Mouse (Mus musculus): ENCODE measurements at regions not wholly inside any gene's neighbourhood (a gene's known extent, or its start where the extent isn't known, plus 50 kb on each side); places are given as distances from the start of the nearest gene placed in this dataset.

DNA sequence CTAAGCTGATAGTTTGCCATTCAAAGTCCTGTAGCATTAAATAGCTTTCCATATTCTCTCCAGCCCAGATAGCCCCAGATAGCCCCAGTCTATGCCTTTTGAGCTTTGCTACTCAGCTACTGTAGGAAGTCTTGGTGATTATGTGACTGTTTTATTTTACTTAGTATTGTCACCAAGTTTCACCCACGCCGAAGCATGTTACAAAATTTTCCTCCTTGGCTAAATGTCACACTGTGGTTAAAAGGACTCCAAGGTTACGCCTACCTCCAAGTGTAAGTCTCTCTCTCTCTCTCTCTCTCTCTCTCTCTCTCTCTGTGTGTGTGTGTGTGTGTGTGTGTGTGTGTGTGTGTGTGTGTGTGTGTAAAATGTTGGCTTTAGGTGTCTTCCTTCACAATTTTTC is 270.2 kb upstream of the Rnaseh2b start:
- H3K4me1 ChIP-seq (replicated peaks; ENCODE audit: low read depth, low read length), result no peaks in the 10 kb centered on the region
- peaks cover 3% of the 10 kb centered on the region; the same call in 1 of the 2 replicates for H3K27me3 ChIP-seq (ENCODE audit: insufficient read depth, low read length)
- TF ChIP-seq CTCF (conservative IDR thresholded peaks at IDR 0.05; ENCODE audit: low read length) (no peak), NANOG (IDR thresholded peaks at IDR 0.05; ENCODE audit: borderline replicate concordance, low read length) (no peak), POU5F1 (IDR thresholded peaks at IDR 0.05; ENCODE audit: borderline replicate concordance, low read length) (no peak)
- no peaks in the 10 kb centered on the region for H3K36me3 ChIP-seq (ENCODE audit: insufficient read depth, low read length)
- H3K4me3 ChIP-seq (replicated peaks; ENCODE audit: low read length), result no peak overlapping the region
- H3K9me3 ChIP-seq (ENCODE audit: low read length), result no peaks in the 10 kb centered on the region

GRCm38 (mm10) chr14:62023022-62023421 is 269.4 kb upstream of the Rnaseh2b start:
- H3K36me3 ChIP-seq (ENCODE audit: insufficient read depth, low read length), result no peaks in the 10 kb centered on the region
- H3K27me3 ChIP-seq (ENCODE audit: insufficient read depth, low read length), result peaks cover 3% of the 10 kb centered on the region; the same call in 1 of the 2 replicates
- TF ChIP-seq POU5F1 (IDR thresholded peaks at IDR 0.05; ENCODE audit: borderline replicate concordance, low read length) (no peak), NANOG (IDR thresholded peaks at IDR 0.05; ENCODE audit: borderline replicate concordance, low read length) (no peak), CTCF (conservative IDR thresholded peaks at IDR 0.05; ENCODE audit: low read length) (no peak)
- H3K9me3 ChIP-seq (ENCODE audit: low read length), result no peaks in the 10 kb centered on the region
- H3K4me1 ChIP-seq (replicated peaks; ENCODE audit: low read depth, low read length), result no peaks in the 10 kb centered on the region
- H3K4me3 ChIP-seq (replicated peaks; ENCODE audit: low read length), result no peak overlapping the region

DNA sequence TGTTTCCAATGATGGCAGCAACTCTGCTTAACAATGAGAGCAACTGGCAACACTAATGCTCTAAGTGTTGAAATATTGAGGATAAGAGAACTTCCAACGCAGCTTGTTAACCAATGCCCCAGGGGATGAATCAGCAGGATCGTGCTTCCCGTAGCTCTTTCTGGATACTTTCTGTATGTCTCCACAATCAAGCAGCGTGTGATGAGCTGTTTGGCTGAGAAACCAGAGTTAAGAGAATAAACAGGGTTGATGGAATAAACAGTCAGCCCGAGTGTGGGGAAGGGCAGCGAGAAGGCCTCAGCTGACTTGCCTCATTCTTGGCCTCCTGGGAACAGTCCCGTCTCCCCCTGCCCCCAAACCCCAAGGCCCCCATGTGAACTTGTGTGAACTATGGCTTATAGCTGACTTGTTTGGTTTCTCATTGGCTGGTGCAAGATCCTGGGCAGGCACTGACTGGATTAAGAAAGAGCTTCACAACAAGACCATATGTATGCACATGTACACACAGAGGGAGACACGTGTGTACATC is 264.6 kb upstream of the Rnaseh2b start:
- TF ChIP-seq CTCF (conservative IDR thresholded peaks at IDR 0.05; ENCODE audit: low read length) (no peak), NANOG (IDR thresholded peaks at IDR 0.05; ENCODE audit: borderline replicate concordance, low read length) (no peak), POU5F1 (IDR thresholded peaks at IDR 0.05; ENCODE audit: borderline replicate concordance, low read length) (no peak)

DNA sequence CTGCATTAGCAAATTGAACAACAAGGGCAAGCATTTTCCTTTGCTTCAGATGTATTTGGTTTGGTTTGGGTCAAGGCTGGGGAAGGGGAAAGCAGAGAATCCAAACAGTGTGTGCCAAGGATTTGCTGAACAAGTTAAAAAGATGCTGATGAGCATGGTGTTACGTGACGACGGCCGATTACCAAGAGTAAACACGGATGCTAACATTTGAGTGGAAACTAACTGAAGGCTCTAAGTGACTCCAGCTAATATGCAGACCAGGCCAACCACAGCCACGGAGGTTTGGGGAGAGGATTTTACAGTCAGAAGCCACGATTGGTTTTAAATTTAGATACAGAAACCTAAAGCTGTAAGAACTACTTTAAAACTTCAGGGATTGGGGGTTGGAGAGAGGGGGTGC is 262.3 kb upstream of the Rnaseh2b start:
- H3K9me3 ChIP-seq (ENCODE audit: low read length), result no peaks in the 10 kb centered on the region
- H3K4me3 ChIP-seq (replicated peaks; ENCODE audit: low read length), result no peak overlapping the region
- H3K27me3 ChIP-seq (ENCODE audit: insufficient read depth, low read length), result peaks cover 3% of the 10 kb centered on the region; the same call in 1 of the 2 replicates
- TF ChIP-seq NANOG (IDR thresholded peaks at IDR 0.05; ENCODE audit: borderline replicate concordance, low read length) (no peak), POU5F1 (IDR thresholded peaks at IDR 0.05; ENCODE audit: borderline replicate concordance, low read length) (no peak), CTCF (conservative IDR thresholded peaks at IDR 0.05; ENCODE audit: low read length) (no peak)
- H3K4me1 ChIP-seq (replicated peaks; ENCODE audit: low read depth, low read length), result no peaks in the 10 kb centered on the region
- H3K36me3 ChIP-seq (ENCODE audit: insufficient read depth, low read length), result no peaks in the 10 kb centered on the region

More for the DNA sequence above, 264.6 kb upstream of the Rnaseh2b start:
- no peaks in the 10 kb centered on the region for H3K4me1 ChIP-seq (replicated peaks; ENCODE audit: low read depth, low read length)
- H3K4me3 ChIP-seq (replicated peaks; ENCODE audit: low read length), result no peak overlapping the region
- no peaks in the 10 kb centered on the region for H3K9me3 ChIP-seq (ENCODE audit: low read length)
- H3K27me3 ChIP-seq (ENCODE audit: insufficient read depth, low read length), result peaks cover 3% of the 10 kb centered on the region; the same call in 1 of the 2 replicates
- H3K36me3 ChIP-seq (ENCODE audit: insufficient read depth, low read length), result no peaks in the 10 kb centered on the region

- Histone ChIP-seq H3K4me3 (replicated peaks; ENCODE audit: low read length) (no peak overlapping the region), H3K27me3 (ENCODE audit: insufficient read depth, low read length) (no peaks in the 10 kb centered on the region), H3K4me1 (replicated peaks; ENCODE audit: low read depth, low read length) (peaks cover 30% of the 10 kb centered on the region), H3K9me3 (ENCODE audit: low read length) (no peaks in the 10 kb centered on the region), H3K36me3 (ENCODE audit: insufficient read depth, low read length) (no peaks in the 10 kb centered on the region)
- no peak for TF ChIP-seq CTCF (conservative IDR thresholded peaks at IDR 0.05; ENCODE audit: low read length)
- no peak for TF ChIP-seq POU5F1 (IDR thresholded peaks at IDR 0.05; ENCODE audit: borderline replicate concordance, low read length)
These were observed 258.7 kb upstream of the Rnaseh2b start for GRCm38 (mm10) chr14:62033661-62034060.

- Histone ChIP-seq H3K36me3 (ENCODE audit: insufficient read depth, low read length) (no peaks in the 10 kb centered on the region), H3K4me3 (replicated peaks; ENCODE audit: low read length) (no peak overlapping the region)
- TF ChIP-seq POU5F1 (IDR thresholded peaks at IDR 0.05; ENCODE audit: borderline replicate concordance, low read length), result no peak
- no peak for TF ChIP-seq NANOG (IDR thresholded peaks at IDR 0.05; ENCODE audit: borderline replicate concordance, low read length)
- TF ChIP-seq CTCF (conservative IDR thresholded peaks at IDR 0.05; ENCODE audit: low read length), result no peak
These were observed 257.7 kb upstream of the Rnaseh2b start for GRCm38 (mm10) chr14:62034664-62035063.

GRCm38 (mm10) chr14:62035416-62035815 is 257.0 kb upstream of the Rnaseh2b start:
- Histone ChIP-seq H3K4me1 (replicated peaks; ENCODE audit: low read depth, low read length) (peaks cover 30% of the 10 kb centered on the region), H3K27me3 (ENCODE audit: insufficient read depth, low read length) (no peaks in the 10 kb centered on the region), H3K36me3 (ENCODE audit: insufficient read depth, low read length) (no peaks in the 10 kb centered on the region), H3K4me3 (replicated peaks; ENCODE audit: low read length) (no peak overlapping the region), H3K9me3 (ENCODE audit: low read length) (no peaks in the 10 kb centered on the region)
- TF ChIP-seq NANOG (IDR thresholded peaks at IDR 0.05; ENCODE audit: borderline replicate concordance, low read length), result no peak
- no peak for TF ChIP-seq POU5F1 (IDR thresholded peaks at IDR 0.05; ENCODE audit: borderline replicate concordance, low read length)
- no peak for TF ChIP-seq CTCF (conservative IDR thresholded peaks at IDR 0.05; ENCODE audit: low read length)

More at GRCm38 (mm10) chr14:62034664-62035063, 257.7 kb upstream of the Rnaseh2b start:
- H3K9me3 ChIP-seq (ENCODE audit: low read length), result no peaks in the 10 kb centered on the region
- no peaks in the 10 kb centered on the region for H3K27me3 ChIP-seq (ENCODE audit: insufficient read depth, low read length)
- peaks cover 30% of the 10 kb centered on the region for H3K4me1 ChIP-seq (replicated peaks; ENCODE audit: low read depth, low read length)

GRCm38 (mm10) chr14:62037514-62037913 is 254.9 kb upstream of the Rnaseh2b start:
- no peaks in the 10 kb centered on the region for H3K9me3 ChIP-seq (ENCODE audit: low read length)
- TF ChIP-seq POU5F1 (IDR thresholded peaks at IDR 0.05; ENCODE audit: borderline replicate concordance, low read length), result no peak
- peak; percentile 39; the same call in 1 of the 2 replicates for TF ChIP-seq NANOG (IDR thresholded peaks at IDR 0.05; ENCODE audit: borderline replicate concordance, low read length)
- TF ChIP-seq CTCF (conservative IDR thresholded peaks at IDR 0.05; ENCODE audit: low read length), result no peak

DNA sequence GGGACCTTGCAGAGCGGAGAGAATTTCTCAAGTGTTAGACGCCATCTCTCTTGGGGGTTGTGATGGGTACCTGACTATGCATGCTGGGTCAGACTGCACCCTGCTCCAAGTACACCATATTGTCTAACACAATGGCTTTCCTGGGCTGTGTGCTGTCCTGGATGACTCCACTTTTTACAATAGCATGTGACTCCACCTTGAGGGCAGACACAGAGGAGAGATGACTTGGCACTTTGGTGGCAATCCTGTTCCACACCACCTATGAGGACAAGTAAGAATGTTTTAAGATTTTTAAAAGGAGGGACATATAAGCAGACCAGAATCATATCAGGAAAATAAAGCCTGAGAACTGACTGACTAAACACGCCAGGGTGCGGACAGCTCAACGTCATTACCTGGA is 254.5 kb upstream of the Rnaseh2b start:
- TF ChIP-seq POU5F1 (IDR thresholded peaks at IDR 0.05; ENCODE audit: borderline replicate concordance, low read length) (no peak), NANOG (IDR thresholded peaks at IDR 0.05; ENCODE audit: borderline replicate concordance, low read length) (no peak), CTCF (conservative IDR thresholded peaks at IDR 0.05; ENCODE audit: low read length) (no peak)
- Histone ChIP-seq H3K27me3 (ENCODE audit: insufficient read depth, low read length) (no peaks in the 10 kb centered on the region), H3K4me1 (replicated peaks; ENCODE audit: low read depth, low read length) (peaks cover 30% of the 10 kb centered on the region), H3K4me3 (replicated peaks; ENCODE audit: low read length) (no peak overlapping the region), H3K36me3 (ENCODE audit: insufficient read depth, low read length) (no peaks in the 10 kb centered on the region), H3K9me3 (ENCODE audit: low read length) (no peaks in the 10 kb centered on the region)

More at GRCm38 (mm10) chr14:62037514-62037913, 254.9 kb upstream of the Rnaseh2b start:
- no peaks in the 10 kb centered on the region for H3K36me3 ChIP-seq (ENCODE audit: insufficient read depth, low read length)
- H3K4me3 ChIP-seq (replicated peaks; ENCODE audit: low read length), result no peak overlapping the region
- no peaks in the 10 kb centered on the region for H3K27me3 ChIP-seq (ENCODE audit: insufficient read depth, low read length)
- peaks cover 30% of the 10 kb centered on the region for H3K4me1 ChIP-seq (replicated peaks; ENCODE audit: low read depth, low read length)
